Mouse (Mus musculus): ENCODE results near the gene Scn11a. TPM values are rescaled to one million over a fixed set of nuclear protein-coding genes. Genes with fewer than 3 reads are reported as not detected.

Scn11a gene
- polyA plus RNA-seq, 1 experiment from 2014 or later = not detected

DNA sequence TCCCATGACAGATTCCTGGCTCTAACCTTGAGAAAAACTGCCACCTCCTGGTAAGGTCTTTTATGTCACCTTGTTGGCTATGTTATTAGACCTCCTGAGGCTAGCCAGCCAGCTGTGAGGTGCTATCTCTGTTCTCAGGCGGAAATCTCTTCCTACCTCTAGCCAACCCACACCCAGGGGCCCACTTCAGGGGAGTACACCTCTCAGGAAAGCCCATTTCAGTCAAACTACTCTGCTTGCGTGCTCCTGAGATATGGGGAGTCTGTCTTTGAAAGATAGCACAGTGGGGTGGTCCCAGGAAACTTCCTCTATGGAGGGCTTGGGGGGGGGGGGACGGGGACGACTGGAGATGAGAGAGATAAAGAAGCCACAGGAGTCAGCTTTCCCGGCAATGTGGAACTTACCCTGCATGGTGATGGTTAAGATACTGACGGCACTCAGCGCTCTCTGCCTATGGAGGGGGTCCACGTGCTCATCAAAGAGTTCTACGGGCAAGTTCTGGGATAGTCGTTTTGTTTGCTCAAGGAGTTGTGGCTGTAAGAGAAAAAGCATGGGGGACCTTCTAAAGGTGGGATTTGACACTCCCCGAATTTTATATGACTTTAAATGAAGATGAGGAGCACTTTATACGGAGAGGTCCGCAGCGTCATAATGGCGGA, 29.9 kb downstream of the Scn11a start:
- H3K9me3 ChIP-seq = 0 out of 2 replicates have a peak, but pooled peaks cover 3% of the 10 kb centered on the region
- H3K9ac ChIP-seq = no peak overlapping the region
- H3K4me1 ChIP-seq = no peaks in the 10 kb centered on the region
- no peak for ATAC-seq (ENCODE audit: insufficient number of reproducible peaks, insufficient read depth, low FRiP score, low TSS enrichment, low read depth)
- H3K36me3 ChIP-seq = no peaks in the 10 kb centered on the region
- no peaks in the 10 kb centered on the region for H3K27me3 ChIP-seq
- no peak overlapping the region for H3K4me3 ChIP-seq
- H3K4me2 ChIP-seq = no peak overlapping the region
- WGBS = 74% methylated on average over 15 of the region's 15 CpGs
- no peak overlapping the region for H3K27ac ChIP-seq

DNA sequence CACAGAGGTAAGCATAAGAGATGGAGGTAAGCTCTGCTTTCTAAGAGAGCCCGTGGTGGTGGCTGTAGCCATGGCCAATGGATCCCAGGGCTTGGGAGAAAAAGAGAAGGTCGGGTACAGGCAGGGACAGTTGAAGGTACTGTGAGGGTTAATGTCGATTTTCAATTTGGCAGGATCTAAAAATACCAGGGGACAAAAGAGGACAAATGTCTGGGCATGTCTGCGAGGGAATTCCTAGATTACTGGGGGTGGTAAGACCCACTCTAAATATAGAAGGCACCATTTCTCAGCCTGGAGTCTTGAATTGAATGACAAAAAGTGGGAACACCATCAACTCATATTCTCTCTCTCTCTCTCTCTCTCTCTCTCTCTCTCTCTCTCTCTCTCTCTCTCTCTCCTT, 30.8 kb downstream of the Scn11a start:
- 62% methylated on average over 4 of the region's 4 CpGs for WGBS
- Histone ChIP-seq H3K4me1 (no peaks in the 10 kb centered on the region), H3K9me3 (0 out of 2 replicates have a peak, but pooled peaks cover 3% of the 10 kb centered on the region), H3K27ac (no peak overlapping the region), H3K9ac (no peak overlapping the region), H3K4me3 (no peak overlapping the region), H3K27me3 (no peaks in the 10 kb centered on the region), H3K4me2 (no peak overlapping the region), H3K36me3 (no peaks in the 10 kb centered on the region)
- no peak for ATAC-seq (ENCODE audit: insufficient number of reproducible peaks, insufficient read depth, low FRiP score, low TSS enrichment, low read depth)

DNA sequence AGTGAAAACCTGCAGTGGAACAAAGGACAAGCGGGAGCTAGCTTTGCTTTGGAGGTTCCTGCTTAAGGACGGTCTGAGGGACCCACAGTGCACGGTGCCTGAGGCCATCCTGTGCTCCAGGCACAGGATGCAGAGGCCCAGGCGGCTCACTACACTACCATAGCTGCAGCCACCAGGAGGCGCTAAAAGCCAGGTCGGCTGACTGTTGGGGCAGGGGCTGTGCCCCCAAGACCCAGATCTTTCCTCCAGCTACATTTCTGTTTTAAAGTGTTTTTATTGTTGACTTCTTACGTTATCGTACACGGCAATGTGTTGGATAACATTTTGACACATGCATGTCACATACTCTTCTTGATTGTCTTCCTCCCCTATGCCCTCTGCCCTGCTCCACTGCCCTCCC, 32.8 kb downstream of the Scn11a start:
- Histone ChIP-seq H3K4me3 (no peak overlapping the region), H3K9me3 (0 out of 2 replicates have a peak, but pooled peaks cover 3% of the 10 kb centered on the region), H3K36me3 (no peaks in the 10 kb centered on the region), H3K4me2 (no peak overlapping the region), H3K27me3 (no peaks in the 10 kb centered on the region), H3K4me1 (no peaks in the 10 kb centered on the region), H3K27ac (no peak overlapping the region), H3K9ac (no peak overlapping the region)
- no peak for ATAC-seq (ENCODE audit: insufficient number of reproducible peaks, insufficient read depth, low FRiP score, low TSS enrichment, low read depth)
- WGBS = 54% methylated on average over 9 of the region's 9 CpGs

DNA sequence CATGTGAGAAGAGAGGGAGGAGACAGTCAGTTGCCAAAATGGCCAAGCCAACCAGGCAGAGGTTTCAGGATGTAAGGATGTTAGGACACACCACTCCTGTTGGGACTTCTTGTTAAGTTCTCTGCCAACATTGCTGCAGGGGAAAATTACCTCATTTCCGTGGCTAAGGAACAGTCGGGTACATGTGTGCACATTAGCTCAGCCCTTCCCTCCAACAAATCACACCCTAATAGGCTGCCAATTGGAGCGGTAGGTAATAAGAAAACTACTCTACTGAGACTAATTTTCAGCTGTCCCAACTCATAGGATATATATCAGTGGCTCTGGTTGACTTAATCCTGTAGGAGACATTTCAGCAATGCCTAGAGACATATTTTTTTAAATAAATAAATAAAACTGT, 44.4 kb downstream of the Scn11a start:
- Histone ChIP-seq H3K36me3 (no peaks in the 10 kb centered on the region), H3K9ac (no peak overlapping the region), H3K27ac (no peak overlapping the region), H3K9me3 (no peaks in the 10 kb centered on the region), H3K27me3 (no peaks in the 10 kb centered on the region), H3K4me3 (no peak overlapping the region), H3K4me2 (no peak overlapping the region), H3K4me1 (no peaks in the 10 kb centered on the region)
- 64% methylated on average over 3 of the region's 3 CpGs for WGBS
- no peak for ATAC-seq (ENCODE audit: insufficient number of reproducible peaks, insufficient read depth, low FRiP score, low TSS enrichment, low read depth)

DNA sequence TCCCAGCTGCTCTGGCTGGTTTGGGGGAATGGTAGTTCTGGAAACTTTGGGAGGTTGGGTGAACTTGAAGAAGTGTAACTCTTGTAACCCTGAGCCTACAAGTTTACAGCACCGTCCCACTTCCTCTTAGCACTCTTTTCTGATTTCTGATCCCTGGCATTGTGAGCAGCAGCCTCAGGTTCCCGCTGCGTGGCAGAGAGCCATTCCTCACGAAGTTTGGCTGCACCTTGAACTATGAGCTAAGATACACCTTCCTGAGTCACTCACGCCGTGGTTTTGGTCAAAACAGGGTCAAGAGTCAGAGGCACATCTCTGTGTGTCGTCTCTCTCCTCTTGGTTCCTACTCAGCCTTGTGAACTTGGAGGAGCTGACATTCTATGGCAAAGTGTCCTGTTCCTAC, 48.6 kb downstream of the Scn11a start:
- H3K4me1 ChIP-seq = no peaks in the 10 kb centered on the region
- H3K4me3 ChIP-seq = no peak overlapping the region
- 85% methylated on average over 7 of the region's 7 CpGs for WGBS
- H3K4me2 ChIP-seq = no peak overlapping the region
- H3K9me3 ChIP-seq = no peaks in the 10 kb centered on the region
- H3K27ac ChIP-seq = no peak overlapping the region
- no peaks in the 10 kb centered on the region for H3K27me3 ChIP-seq
- H3K36me3 ChIP-seq = no peaks in the 10 kb centered on the region
- no peak for ATAC-seq (ENCODE audit: insufficient number of reproducible peaks, insufficient read depth, low FRiP score, low TSS enrichment, low read depth)
- H3K9ac ChIP-seq = no peak overlapping the region

DNA sequence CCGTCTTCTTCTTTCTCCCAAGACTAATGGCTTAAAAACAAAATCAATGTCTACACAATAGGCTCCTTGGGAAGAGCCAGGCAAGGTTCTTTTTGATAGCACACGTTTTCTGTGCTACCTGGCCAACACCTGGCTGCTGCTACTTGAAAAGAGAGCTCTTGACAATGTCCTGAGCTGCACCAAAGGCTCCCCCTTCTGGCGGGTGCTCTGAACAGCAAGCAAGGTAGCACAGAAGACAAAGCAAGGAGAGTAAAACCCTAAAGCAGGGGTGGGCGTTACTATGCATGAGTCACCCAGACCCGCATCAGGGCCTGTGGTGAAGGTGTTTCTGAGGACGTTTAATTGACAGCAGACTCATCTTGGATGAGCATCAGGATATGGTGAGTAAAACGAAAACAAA, 56.7 kb downstream of the Scn11a start:
- no peaks in the 10 kb centered on the region for H3K4me1 ChIP-seq
- H3K27me3 ChIP-seq = no peaks in the 10 kb centered on the region
- no peak overlapping the region for H3K27ac ChIP-seq
- H3K9ac ChIP-seq = no peak overlapping the region
- 41% methylated on average over 7 of the region's 7 CpGs for WGBS
- no peak overlapping the region for H3K4me3 ChIP-seq
- H3K36me3 ChIP-seq = no peaks in the 10 kb centered on the region
- no peak for ATAC-seq (ENCODE audit: insufficient number of reproducible peaks, insufficient read depth, low FRiP score, low TSS enrichment, low read depth)
- no peaks in the 10 kb centered on the region for H3K9me3 ChIP-seq
- no peak overlapping the region for H3K4me2 ChIP-seq

DNA sequence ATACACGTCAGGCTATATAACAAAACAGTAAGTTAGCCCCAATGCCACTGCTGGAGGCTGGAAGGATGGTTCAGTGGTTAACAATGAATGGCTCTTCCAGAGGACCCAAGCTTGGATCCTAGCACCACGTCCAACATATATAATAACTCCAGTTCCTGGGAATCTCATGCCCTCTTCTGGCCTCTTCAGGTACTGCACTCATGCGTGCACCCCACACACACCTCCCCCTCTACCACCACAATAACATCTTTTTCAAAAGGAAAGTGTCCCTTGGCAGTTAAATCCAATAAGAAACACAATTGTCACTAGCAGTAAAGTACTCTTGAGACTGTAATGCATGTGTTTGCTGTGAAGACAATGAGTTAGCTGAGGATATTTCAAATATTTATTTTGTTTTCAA, 65.0 kb downstream of the Scn11a start:
- WGBS = 88% methylated on average over 3 of the region's 3 CpGs
- Histone ChIP-seq H3K27ac (no peak overlapping the region), H3K9me3 (no peaks in the 10 kb centered on the region; the same call in 1 of the 2 replicates), H3K9ac (no peak overlapping the region), H3K4me3 (no peak overlapping the region), H3K4me2 (no peak overlapping the region), H3K4me1 (no peaks in the 10 kb centered on the region), H3K36me3 (no peaks in the 10 kb centered on the region), H3K27me3 (no peaks in the 10 kb centered on the region)
- ATAC-seq (ENCODE audit: insufficient number of reproducible peaks, insufficient read depth, low FRiP score, low TSS enrichment, low read depth) = no peak

DNA sequence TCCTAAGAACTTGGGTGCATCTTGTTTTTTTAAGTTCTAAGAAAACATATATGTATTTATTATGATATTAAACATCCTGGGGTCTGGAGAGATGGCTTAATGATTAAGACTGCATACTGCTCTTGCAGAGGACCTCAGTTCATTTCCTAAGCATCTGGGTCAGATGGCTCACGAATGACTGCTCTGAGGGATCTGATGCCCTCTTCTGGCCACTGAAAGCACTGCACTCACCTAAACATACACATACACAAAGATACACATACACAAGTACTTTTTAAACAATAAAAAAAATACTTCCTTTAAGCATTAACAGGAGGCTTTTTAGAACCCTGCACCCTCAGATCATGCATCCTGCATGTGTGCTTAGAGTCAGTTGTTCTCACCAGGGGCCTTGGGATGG, 65.8 kb downstream of the Scn11a start:
- no peaks in the 10 kb centered on the region for H3K27me3 ChIP-seq
- ATAC-seq (ENCODE audit: insufficient number of reproducible peaks, insufficient read depth, low FRiP score, low TSS enrichment, low read depth) = no peak
- no peak overlapping the region for H3K4me2 ChIP-seq
- H3K27ac ChIP-seq = no peak overlapping the region
- H3K36me3 ChIP-seq = no peaks in the 10 kb centered on the region
- H3K9ac ChIP-seq = no peak overlapping the region
- H3K4me3 ChIP-seq = no peak overlapping the region
- WGBS = 91% methylated on average over 1 of the region's 1 CpGs
- H3K4me1 ChIP-seq = no peaks in the 10 kb centered on the region
- no peaks in the 10 kb centered on the region; the same call in 1 of the 2 replicates for H3K9me3 ChIP-seq

DNA sequence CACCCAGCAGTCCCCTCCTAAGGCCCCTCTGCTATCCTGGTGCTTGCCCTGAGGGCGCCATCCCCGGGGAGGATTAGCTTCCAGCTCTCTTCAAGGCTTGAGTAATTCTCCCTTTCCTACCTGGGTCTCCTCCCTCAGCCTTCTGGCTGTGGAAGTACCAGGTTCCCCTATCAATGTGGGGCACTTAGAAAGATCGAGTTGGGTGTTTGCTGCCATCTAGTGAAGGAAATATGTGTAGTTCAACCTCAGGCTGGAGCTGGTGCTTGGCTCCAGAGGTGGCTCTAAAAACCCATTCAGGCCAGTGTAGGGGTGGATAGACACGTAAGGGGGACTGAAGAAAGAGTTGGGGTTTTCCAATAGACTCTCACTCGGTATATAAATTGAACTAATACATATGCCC, 73.7 kb downstream of the Scn11a start:
- H3K27ac ChIP-seq = no peak overlapping the region
- H3K36me3 ChIP-seq = no peaks in the 10 kb centered on the region
- H3K4me2 ChIP-seq = no peak overlapping the region
- H3K9ac ChIP-seq = no peak overlapping the region
- ATAC-seq (ENCODE audit: insufficient number of reproducible peaks, insufficient read depth, low FRiP score, low TSS enrichment, low read depth) = no peak
- no peaks in the 10 kb centered on the region for H3K27me3 ChIP-seq
- H3K4me1 ChIP-seq = no peaks in the 10 kb centered on the region
- H3K4me3 ChIP-seq = no peak overlapping the region
- no peaks in the 10 kb centered on the region for H3K9me3 ChIP-seq
- 14% methylated on average over 5 of the region's 5 CpGs for WGBS

DNA sequence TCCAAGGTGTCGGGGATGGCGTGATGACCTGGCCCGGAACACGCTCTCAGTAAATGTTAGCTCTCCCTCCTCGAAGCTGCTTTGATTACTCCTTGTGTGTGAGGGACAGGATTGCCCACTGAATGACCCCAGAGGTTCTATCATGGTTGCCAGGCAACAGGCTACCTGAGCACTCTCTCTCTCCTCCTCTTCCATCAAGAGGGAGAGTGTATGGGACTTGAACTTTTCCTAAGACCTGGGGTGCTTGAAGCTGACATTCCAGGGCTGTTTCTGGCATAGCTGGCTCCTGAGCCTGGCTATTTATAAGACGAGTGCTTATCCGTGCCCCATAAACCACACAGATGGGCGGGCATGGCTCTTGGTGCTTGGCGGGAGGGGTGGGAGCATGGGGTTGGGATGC, 76.1 kb downstream of the Scn11a start:
- no peaks in the 10 kb centered on the region for H3K4me1 ChIP-seq
- no peak for ATAC-seq (ENCODE audit: insufficient number of reproducible peaks, insufficient read depth, low FRiP score, low TSS enrichment, low read depth)
- H3K9me3 ChIP-seq = no peaks in the 10 kb centered on the region
- no peak overlapping the region for H3K4me2 ChIP-seq
- H3K27me3 ChIP-seq = no peaks in the 10 kb centered on the region
- H3K36me3 ChIP-seq = no peaks in the 10 kb centered on the region
- no peak overlapping the region for H3K9ac ChIP-seq
- H3K27ac ChIP-seq = no peak overlapping the region
- 73% methylated on average over 9 of the region's 9 CpGs for WGBS
- no peak overlapping the region for H3K4me3 ChIP-seq

DNA sequence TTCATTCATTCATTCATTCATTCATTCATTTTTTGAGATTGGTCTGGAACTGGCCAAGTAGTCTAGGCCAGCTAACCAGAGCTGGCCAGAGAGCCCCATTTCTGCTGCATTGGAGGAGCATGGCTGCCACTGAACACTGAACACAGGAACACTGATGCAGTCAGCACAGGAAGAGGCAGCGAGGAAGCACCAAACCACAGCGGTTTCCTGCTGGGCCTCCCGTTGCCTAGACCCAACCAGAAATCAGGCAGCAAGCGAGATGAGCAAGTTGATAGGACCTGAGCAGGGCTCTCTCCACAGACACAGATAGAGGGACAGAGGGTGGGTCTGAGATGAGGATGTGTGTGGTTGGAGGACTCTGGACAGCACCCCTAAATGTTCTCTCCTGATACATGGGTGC, 81.4 kb downstream of the Scn11a start:
- no peak overlapping the region for H3K4me3 ChIP-seq
- H3K4me2 ChIP-seq = no peak overlapping the region
- no peaks in the 10 kb centered on the region for H3K36me3 ChIP-seq
- no peaks in the 10 kb centered on the region for H3K9me3 ChIP-seq
- no peak overlapping the region for H3K9ac ChIP-seq
- ATAC-seq (ENCODE audit: insufficient number of reproducible peaks, insufficient read depth, low FRiP score, low TSS enrichment, low read depth) = no peak
- 79% methylated on average over 4 of the region's 4 CpGs for WGBS
- H3K27ac ChIP-seq = no peak overlapping the region
- no peaks in the 10 kb centered on the region for H3K4me1 ChIP-seq
- no peaks in the 10 kb centered on the region for H3K27me3 ChIP-seq

DNA sequence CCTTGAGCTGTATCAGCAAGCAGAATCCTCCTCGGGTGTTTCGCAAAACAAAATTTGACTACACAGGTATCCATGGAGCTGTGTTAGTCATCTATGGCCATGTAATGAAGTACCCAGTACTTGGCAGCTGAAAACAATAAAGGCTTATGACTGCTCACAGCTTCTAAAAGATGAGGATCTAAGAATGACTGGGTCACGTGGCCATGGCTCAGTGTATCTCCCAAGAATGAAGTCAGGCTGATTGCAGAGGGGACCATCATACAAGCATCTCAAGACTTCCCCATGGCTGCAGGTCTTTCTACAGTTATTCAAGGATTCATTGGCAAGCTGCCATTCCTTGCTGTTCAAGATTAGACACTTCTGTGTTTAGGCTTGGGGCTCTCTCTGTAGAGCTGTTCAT, 81.9 kb downstream of the Scn11a start:
- H3K9me3 ChIP-seq = no peaks in the 10 kb centered on the region
- no peak overlapping the region for H3K27ac ChIP-seq
- 90% methylated on average over 3 of the region's 3 CpGs for WGBS
- H3K9ac ChIP-seq = no peak overlapping the region
- ATAC-seq (ENCODE audit: insufficient number of reproducible peaks, insufficient read depth, low FRiP score, low TSS enrichment, low read depth) = no peak
- H3K4me3 ChIP-seq = no peak overlapping the region
- H3K4me2 ChIP-seq = no peak overlapping the region
- no peaks in the 10 kb centered on the region for H3K36me3 ChIP-seq
- no peaks in the 10 kb centered on the region for H3K4me1 ChIP-seq
- H3K27me3 ChIP-seq = no peaks in the 10 kb centered on the region
